Mouse (Mus musculus) kidney, adult 2 months (tissue): ENCODE measurements around the gene Ggt6. TPM values are rescaled to one million over a fixed set of nuclear protein-coding genes. Genes with fewer than 3 reads are reported as not detected.

Experiments
- DNase-seq: peaks from one replicate; pipeline ENCODE4 v3.0.0; 2021
- H3K27ac ChIP-seq: fragments of 200-500 bp; 2 replicates; pipeline ENCODE4 v1.5.1; 2012; ENCODE audit warnings: low read depth, low read length, control low read depth, inconsistent platforms; ENCODE audit not compliant: insufficient read depth
- H3K27me3 ChIP-seq: fragments of 200-500 bp; replicated peaks from 2 replicates; pipeline ENCODE4 v1.6.1; 2012; ENCODE audit warnings: mild to moderate bottlenecking, moderate library complexity, low read length, inconsistent platforms; ENCODE audit not compliant: control insufficient read depth, insufficient read depth
- H3K36me3 ChIP-seq: fragments of 200-500 bp; 2 replicates; pipeline ENCODE4 v1.6.1; 2012; ENCODE audit warnings: mild to moderate bottlenecking, moderate library complexity, low read length, inconsistent platforms; ENCODE audit not compliant: control insufficient read depth, insufficient read depth
- H3K4me1 ChIP-seq: fragments of 200-500 bp; 2 replicates; pipeline ENCODE4 v1.6.1; 2011; ENCODE audit warnings: low read length; ENCODE audit not compliant: control insufficient read depth, insufficient read depth
- H3K4me3 ChIP-seq: fragments of 200-500 bp; 2 replicates; pipeline ENCODE4 v1.5.1; 2011; ENCODE audit warnings: mild to moderate bottlenecking, low read depth, low read length, control low read depth; ENCODE audit not compliant: insufficient read depth
- CTCF ChIP-seq: fragments of 200-500 bp; conservative IDR thresholded peaks from 2 replicates; pipeline ENCODE4 v1.5.1; 2011; ENCODE audit warnings: low read depth, mild to moderate bottlenecking, control low read depth, low read length, moderate library complexity, mixed read lengths; ENCODE audit not compliant: insufficient read depth, insufficient read length
- POLR2A ChIP-seq: fragments of 200-500 bp; IDR thresholded peaks from one replicate; pipeline ENCODE4 v1.6.1; 2011; ENCODE audit warnings: low read depth, low read length, control low read depth
- WGBS: fragments of 180-500 bp; shearing (Covaris S2); methylation state at CpG from one replicate; pipeline ENCODE4 v1.1.7; 2018; 5-methylcytosine and 5-hydroxymethylcytosine counted together
- polyA plus RNA-seq: library from polyadenylated mRNA; depleted of rRNA; stranded (reverse); fragments of >200 nt; gene quantifications from 2 replicates; pipeline ENCODE4 v1.2.3, GENCODE M21; 2012

The Ggt6 gene
- polyA plus RNA-seq, 1 experiment, result 24.3 TPM

DNA sequence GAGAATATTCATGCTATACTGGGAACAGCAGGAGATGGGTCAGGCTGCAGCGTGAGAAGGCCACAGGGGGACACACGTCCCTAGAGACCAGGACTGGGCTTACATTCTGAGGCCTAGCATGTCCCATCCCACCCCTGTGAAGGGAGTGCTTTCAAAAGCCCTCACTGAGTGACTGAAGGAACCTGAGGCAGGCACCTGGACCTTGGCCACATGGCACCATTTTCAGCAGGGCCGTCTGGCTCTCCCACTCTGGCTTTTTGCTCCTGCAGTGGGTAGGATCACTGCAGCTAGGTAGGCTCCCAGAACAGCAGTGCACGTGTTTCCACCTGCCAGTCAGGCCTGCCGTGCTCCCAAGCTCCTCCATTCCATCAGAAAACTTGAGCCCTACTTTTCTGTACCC lies 33.2 kb downstream of the Ggt6 start:
- Histone ChIP-seq H3K27ac (0 out of 2 replicates have a peak overlapping the region, but pooled peaks have one; percentile 34), H3K36me3 (no peaks in the 10 kb centered on the region), H3K4me1 (peaks cover 3% of the 10 kb centered on the region; the same call in 1 of the 2 replicates), H3K27me3 (no peaks in the 10 kb centered on the region), H3K4me3 (no peak overlapping the region)
- no peak for DNase-seq
- TF ChIP-seq CTCF (no peak), POLR2A (no peak)
- WGBS, result 77% methylated on average over 5 of the region's 5 CpGs

DNA sequence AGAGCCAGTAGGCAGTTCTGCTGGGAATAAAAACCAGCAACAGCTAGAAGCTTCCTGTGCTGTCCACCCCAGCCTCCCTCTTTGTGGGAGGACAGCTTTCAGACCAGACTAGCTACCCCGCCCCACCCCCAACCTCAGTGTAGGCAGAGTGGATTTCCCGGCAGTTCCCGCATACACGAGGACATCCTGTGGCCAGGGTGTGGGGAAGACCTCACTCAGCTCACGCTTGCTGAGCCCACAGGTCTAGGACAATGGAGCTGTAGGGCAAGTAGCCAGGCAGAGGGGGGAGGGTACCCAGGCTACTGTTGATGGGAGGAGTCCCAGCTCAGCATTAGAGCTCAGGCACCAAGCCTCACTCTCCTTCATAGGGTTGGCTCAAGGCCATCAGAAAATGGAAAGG lies 33.9 kb downstream of the Ggt6 start:
- no peaks in the 10 kb centered on the region for H3K36me3 ChIP-seq
- DNase-seq, result peak; percentile 88
- no peak overlapping the region for H3K4me3 ChIP-seq
- H3K27me3 ChIP-seq, result no peaks in the 10 kb centered on the region
- peaks cover 3% of the 10 kb centered on the region; the same call in 1 of the 2 replicates for H3K4me1 ChIP-seq
- 28% methylated on average over 5 of the region's 5 CpGs for WGBS
- TF ChIP-seq POLR2A, result no peak
- TF ChIP-seq CTCF, result no peak
- H3K27ac ChIP-seq, result peak overlapping the region; percentile 34; the same call in 1 of the 2 replicates

DNA sequence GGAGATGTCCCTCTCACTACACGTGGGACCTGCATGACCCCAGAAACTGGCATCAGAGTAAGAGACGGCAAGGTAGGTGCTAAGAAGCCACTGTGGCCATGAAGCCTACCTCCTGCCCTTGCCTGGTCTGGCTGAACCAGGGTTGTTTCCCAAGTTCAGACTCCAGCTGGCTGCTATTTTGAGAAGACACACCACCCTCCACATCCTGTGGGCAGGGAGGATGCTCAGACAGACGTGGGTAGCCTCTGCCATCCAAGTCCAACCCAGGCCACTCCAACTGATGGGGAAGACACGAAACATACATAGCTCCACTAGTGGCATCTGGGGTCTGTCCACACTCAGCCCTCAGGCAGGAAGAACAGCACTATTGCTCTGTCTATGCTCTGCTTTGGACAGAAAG lies 34.7 kb downstream of the Ggt6 start:
- Histone ChIP-seq H3K36me3 (no peaks in the 10 kb centered on the region), H3K27ac (no peak overlapping the region), H3K4me3 (no peak overlapping the region), H3K27me3 (no peaks in the 10 kb centered on the region), H3K4me1 (peaks cover 10% of the 10 kb centered on the region; the same call in 1 of the 2 replicates)
- no peak for DNase-seq
- TF ChIP-seq CTCF (no peak), POLR2A (no peak)
- WGBS, result 66% methylated on average over 4 of the region's 4 CpGs

DNA sequence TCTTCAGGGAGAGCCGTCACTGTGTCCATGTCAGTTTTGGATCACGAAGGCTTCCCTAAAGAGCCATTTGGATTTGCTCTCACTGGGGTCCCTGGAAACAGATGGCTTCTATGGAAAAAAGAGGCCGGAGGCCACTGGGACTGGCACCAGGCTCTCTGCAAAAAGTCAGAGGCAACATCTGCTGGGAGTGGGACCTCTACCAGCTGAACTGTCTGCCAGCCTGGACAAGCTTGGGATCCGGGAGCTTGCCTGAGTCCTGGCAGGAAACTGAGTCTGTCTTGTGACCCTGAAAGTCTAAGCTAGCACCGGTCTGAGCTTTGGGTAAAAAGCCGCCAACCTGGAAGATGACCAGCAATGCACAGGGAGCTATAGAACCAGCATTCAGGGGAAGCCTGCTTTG lies 36.1 kb downstream of the Ggt6 start:
- Histone ChIP-seq H3K36me3 (no peaks in the 10 kb centered on the region), H3K27me3 (no peaks in the 10 kb centered on the region), H3K27ac (no peak overlapping the region), H3K4me3 (no peak overlapping the region), H3K4me1 (peaks cover 16% of the 10 kb centered on the region; the same call in 1 of the 2 replicates)
- no peak for DNase-seq
- TF ChIP-seq POLR2A, result no peak
- TF ChIP-seq CTCF, result no peak
- 88% methylated on average over 6 of the region's 6 CpGs for WGBS

DNA sequence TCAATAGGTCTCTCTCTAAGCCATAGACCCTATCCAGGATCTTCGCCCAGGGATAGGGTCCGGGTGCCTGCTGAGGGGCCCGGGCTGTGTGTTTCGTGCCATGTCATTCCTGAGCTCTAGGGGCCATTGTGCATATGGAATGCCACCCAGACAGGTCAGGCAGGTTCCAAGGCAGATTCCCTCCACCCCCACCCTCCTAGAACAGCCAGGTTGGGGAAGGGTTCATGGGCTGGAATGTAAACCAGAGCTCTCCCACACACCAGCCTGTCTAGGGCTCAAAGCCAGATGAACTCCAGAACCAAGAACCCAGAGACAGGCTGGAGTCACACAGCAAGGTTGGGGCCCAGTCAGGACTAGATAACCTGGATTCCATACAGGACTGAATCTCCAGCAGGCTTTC lies 38.2 kb downstream of the Ggt6 start:
- no peak overlapping the region for H3K27ac ChIP-seq

DNA sequence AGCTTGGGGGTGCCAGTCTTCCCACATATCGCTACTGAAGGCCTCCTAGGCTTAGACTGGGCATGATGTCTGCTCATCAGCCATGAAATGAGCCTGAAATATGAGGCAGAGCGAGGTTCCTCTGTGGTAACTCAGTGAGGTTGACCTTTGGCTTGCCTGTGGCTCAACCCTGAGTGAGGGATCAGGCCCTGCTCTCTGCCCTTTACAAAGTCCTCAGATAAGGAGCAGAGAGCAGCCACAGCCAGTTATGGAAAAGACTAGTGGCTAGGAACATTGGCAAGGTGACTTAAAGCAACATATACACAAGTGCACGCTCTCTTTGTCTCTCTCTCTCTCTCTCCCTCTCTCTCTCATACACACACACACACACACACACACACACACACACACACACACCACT lies 39.6 kb downstream of the Ggt6 start:
- Histone ChIP-seq H3K4me3 (no peak overlapping the region), H3K27me3 (no peaks in the 10 kb centered on the region), H3K36me3 (no peaks in the 10 kb centered on the region), H3K4me1 (peaks cover 20% of the 10 kb centered on the region), H3K27ac (peak overlapping the region; percentile 22; the same call in 1 of the 2 replicates)
- TF ChIP-seq POLR2A, result no peak
- TF ChIP-seq CTCF, result no peak
- peak; percentile 69 for DNase-seq
- WGBS, result 67% methylated on average over 3 of the region's 3 CpGs

More for the DNA sequence above, 38.2 kb downstream of the Ggt6 start:
- no peak for TF ChIP-seq CTCF
- TF ChIP-seq POLR2A, result no peak
- DNase-seq, result no peak
- Histone ChIP-seq H3K4me1 (peaks cover 17% of the 10 kb centered on the region), H3K4me3 (no peak overlapping the region), H3K27me3 (no peaks in the 10 kb centered on the region), H3K36me3 (no peaks in the 10 kb centered on the region)
- WGBS, result 69% methylated on average over 4 of the region's 4 CpGs

DNA sequence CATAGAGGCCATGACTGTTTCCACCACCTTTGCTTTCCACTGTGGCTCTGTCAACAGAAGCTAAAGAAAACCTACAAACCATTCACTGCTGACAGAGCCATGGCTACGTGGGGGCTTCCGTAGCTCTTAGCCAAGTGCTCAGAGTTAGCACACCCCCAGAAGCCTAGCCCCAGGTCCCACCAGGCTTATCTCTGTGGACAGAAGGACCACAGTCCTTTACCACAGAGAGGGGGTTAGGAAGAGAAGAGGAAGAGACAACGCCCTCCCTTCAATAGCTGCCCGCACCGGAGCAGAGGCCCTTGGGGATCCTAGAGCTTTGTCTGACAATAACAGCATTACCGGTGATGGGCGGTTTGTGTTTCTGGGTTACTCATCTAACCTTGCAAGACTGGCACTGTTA lies 40.1 kb downstream of the Ggt6 start:
- TF ChIP-seq POLR2A, result no peak
- no peak for TF ChIP-seq CTCF
- WGBS, result 85% methylated on average over 7 of the region's 7 CpGs
- H3K27ac ChIP-seq, result no peak overlapping the region
- H3K27me3 ChIP-seq, result no peaks in the 10 kb centered on the region
- DNase-seq, result no peak
- no peak overlapping the region for H3K4me3 ChIP-seq
- peaks cover 20% of the 10 kb centered on the region for H3K4me1 ChIP-seq
- H3K36me3 ChIP-seq, result no peaks in the 10 kb centered on the region

DNA sequence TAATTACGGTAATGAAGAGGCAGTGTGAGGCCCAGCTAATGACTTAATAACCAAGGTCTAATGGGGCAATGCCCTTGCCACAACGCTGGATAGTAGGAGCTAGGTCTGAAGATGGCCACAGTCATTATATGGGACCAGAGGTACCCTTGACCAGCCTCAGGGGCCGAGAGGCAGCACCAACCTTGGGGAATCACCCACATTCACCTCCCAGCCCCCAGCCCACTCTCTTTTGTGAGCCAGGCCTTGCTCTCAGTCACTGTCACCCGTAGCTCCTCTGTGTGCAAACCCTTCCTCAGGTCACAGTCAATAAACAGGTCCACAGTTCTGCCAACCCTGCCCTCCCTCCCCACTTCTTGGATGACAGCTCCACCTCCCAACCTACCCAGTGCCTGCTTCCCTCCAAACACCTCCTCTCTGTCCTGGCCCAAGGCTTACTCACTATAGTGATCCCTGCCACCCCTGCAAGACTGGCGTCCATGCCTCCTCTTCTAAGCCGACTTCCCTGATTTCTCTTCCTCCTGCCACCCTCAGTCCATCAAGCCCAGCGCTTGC lies 40.8 kb downstream of the Ggt6 start:
- Histone ChIP-seq H3K4me3 (no peak overlapping the region), H3K27ac (no peak overlapping the region), H3K36me3 (no peaks in the 10 kb centered on the region), H3K27me3 (no peaks in the 10 kb centered on the region), H3K4me1 (peaks cover 20% of the 10 kb centered on the region)
- WGBS, result 77% methylated on average over 7 of the region's 7 CpGs
- no peak for DNase-seq
- TF ChIP-seq CTCF (no peak), POLR2A (no peak)
